Mouse (Mus musculus): ENCODE results near the gene Mymx.
"Not testable (repeated sequence)": the region's sequence is repeated elsewhere in the genome, so short reads cannot be mapped to it uniquely, and the experiment has no call there.

Gene Mymx

GRCm38 (mm10) chr17:45601877-45602304, at the start of gene Mymx:
Gene Mymx (minus strand): TSS chr17:45602102.
- DNase-seq, result peak; percentile 45 to 52

DNA sequence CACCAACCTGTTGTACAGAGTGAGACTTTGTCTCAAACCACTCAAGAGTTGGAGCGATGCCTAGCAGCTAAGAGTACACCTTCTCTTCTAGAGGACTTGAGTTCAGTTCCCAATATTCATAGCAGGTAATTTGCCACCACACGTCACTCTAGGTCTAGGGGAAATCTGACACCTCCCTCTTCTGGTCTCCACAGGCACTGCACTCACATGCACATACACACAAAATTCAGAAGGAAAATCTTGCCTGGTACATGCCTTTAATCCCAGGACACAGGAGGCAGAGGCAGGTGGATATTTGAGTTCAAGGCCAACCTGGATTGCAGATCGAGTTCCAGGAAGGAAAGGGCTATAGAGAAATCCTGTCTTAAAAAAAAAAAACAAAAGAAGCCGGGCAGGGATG, 42.3 kb upstream of the Mymx start:
- DNase-seq, result no peak

DNA sequence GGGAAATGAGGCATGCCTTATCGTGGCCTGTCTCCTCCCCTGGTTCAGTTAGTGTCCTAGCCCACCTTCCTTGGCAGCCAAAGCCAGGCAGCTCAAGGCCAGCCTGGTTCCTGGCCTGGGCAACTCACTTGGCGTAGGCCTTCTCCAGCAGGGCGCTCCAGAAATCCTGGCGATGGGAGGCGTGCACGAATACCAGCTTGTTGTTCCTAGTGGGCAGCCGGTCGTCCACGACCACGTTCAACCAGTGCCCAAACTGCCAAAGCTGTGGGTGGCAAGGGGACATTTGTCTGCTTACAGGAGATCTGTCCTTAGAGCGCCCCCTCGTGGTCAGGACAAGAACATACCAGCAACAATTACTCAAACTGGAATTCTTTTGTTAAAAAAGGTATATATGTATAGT, 40.8 kb upstream of the Mymx start:
- DNase-seq, result peak; percentile 95 to 96

- DNase-seq, result no peak
Observed at GRCm38 (mm10) chr17:45641981-45642380, 40.1 kb upstream of the Mymx start.

- no peak for DNase-seq
Observed at GRCm38 (mm10) chr17:45638596-45639295, 36.8 kb upstream of the Mymx start.

- DNase-seq, result no peak
Observed at GRCm38 (mm10) chr17:45634033-45634432, 32.1 kb upstream of the Mymx start.

DNA sequence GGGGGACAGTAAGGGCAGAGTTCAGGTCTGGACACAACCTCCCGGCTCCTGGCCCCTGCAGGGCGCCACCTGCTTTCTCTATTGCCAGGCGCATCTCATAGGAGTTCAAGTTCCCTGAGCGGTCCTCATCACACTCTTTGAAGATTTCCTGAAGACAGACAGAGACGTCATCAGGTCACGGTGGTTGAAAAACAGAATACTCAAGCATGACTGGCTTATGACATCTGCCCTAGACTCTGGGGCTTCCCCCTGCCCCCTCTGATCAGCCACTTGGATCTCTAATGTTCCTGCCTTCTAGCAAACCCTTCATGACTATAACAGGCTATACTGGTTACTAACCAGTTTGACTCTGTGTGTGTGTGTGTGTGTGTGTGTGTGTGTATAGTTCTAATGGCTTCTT, 30.0 kb upstream of the Mymx start:
- DNase-seq, result no peak

DNA sequence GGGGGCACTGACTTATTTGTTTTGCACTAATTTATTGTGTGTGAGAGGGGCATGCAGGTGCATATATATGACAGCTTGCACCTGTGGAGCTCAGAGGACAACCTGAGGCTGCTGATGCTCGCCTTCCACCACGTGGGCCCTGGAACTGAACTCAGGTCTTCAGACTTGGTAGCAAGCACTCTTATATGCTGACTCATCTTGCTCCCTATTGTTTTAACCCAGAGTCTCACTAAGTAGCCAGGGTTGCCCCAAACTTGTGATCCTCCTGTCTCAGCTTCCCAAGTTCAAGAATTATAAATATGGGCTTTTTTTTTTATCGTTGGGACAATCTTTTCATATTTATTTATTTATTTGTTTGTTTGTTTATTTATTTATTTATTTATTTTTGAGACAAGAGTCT, 29.1 kb upstream of the Mymx start:
- no peak for DNase-seq

- peak; percentile 92 to 94 for DNase-seq
Observed at GRCm38 (mm10) chr17:45629861-45630694, 28.2 kb upstream of the Mymx start.

DNA sequence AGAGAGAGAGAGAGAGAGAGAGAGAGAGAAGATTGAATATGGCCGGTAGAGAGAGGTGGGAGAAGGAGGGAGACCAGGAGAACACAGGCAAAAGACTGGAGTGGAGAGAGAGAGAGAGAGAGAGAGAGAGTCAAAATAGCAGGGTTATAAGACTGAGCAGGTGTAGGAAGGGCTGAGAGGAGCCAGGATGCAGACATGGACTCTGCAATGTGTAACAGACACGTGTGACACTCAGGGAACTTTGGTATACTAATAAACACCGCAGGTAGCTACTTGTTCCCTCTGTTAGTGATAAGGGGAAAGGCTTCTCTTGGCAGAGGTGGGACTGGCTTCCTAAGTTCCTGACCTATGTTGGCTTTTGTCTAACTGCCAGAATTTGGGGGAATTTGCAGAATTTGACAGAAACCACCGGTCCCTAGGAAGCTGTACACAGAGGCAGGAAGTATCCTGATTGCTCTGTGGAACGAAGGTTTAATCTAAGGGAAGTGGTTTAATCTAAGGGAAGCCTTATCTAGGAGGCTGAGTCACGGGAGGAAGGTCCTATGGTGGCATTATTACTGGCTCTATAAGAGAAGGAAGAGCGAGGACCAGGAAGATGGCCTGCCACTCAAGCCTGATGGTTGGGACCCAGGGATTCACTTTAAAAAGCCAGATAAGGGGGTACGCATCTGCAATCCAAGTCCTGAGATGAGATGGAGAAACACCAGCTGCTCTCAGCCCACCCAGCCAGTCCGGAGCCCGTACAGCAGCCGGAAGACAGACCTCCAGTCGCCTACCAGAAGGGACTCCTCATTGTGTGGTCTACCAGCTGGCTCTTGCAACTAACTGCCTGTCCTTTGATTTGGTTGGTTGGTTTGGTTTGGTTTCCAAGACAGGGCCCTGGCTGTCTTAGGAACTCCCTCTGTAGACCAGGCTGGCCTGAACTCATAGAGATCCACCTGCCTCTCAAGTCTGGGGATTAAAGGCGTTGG, 27.3 kb upstream of the Mymx start:
- peak in 1 of 2 experiments; percentile 69 for DNase-seq

- DNase-seq, result no peak
Observed at GRCm38 (mm10) chr17:45628160-45628559, 26.3 kb upstream of the Mymx start.

- DNase-seq, result peak; percentile 83 to 90
Observed at GRCm38 (mm10) chr17:45626577-45627134, 24.8 kb upstream of the Mymx start.

DNA sequence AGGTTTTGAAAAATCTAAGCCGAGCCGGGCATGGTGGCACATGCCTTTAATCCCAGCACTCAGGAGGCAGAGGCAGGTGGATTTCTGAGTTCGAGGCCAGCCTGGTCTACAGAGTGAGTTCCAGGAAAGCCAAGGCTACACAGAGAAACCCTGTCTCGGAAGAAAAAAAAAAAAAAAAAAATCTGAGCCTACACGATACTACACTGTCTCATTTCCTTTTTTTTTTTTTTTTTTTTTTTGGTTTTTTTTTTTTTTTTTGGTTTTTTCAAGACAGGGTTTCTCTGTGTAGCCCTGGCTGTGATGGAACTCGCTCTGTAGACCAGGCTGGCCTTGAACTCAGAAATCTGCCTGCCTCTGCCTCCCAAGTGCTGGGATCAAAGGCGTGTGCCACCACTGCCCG, 21.5 kb upstream of the Mymx start:
- not testable (repeated sequence) for DNase-seq

- DNase-seq, result no peak
Observed at GRCm38 (mm10) chr17:45619386-45620256, 17.7 kb upstream of the Mymx start.

DNA sequence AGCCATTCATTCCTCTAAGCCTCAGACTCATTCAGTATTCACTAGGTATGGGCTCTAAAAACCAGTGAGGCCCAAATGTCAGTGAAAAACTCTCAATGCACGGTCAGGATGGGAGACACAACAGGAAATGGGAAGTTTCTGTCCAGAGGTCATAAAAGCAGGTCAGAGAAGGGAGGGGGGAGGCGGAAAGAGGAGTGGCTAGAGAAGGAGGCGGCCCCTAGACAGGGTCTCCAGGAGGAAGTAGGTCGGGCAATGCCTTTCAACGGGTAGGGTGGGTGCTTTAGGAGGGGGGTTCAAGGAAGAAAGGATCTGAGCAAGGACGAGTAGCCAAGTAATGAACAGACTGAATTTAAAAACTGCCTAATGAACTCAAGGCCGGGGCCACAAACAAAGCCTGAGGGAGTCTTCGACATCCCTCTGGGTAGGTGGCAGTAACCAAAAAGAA, 17.1 kb upstream of the Mymx start:
- no peak for DNase-seq

DNA sequence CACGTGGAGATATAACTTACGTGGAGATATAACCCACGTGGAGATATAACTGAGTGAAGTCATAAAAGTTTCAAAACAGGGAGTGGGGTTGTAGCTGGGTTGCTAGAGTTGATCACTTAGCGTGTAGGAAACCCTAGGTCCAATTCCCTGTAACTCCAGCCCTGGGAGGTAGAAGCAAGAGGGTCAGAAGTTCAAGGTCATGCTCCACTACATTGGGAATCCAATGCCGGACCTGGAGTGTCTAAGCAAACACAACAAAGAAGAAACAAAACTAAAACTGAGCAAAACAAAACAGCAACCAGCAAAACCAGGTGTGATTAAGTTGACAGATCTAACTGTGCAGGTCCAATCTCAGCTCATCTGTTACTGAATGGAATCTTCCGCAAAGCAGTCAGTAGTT, 15.8 kb upstream of the Mymx start:
- no peak for DNase-seq

- DNase-seq, result no peak
Observed at GRCm38 (mm10) chr17:45616679-45617078, 14.8 kb upstream of the Mymx start.

GRCm38 (mm10) chr17:45616046-45616650, 14.2 kb upstream of the Mymx start:
- DNase-seq, result no peak

DNA sequence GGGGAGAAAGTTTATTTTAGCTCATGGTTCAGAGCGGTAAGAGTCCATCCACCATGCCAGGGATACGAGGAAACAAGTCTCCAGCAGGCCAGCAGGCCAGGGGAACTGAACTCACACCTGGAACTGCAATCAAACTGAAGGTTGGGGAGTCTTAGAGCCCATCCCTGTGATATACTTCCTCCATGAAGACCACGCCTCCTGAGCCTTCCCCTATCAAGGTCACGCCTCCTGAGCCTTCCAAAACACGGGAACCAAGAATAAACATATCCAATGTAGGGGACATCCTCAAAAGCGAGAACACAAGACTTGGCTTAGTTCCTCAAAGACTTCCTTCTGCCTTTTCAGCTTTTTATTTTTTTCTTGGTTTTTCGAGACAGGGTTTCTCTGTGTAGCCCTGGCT, 11.0 kb upstream of the Mymx start:
- DNase-seq, result no peak

DNA sequence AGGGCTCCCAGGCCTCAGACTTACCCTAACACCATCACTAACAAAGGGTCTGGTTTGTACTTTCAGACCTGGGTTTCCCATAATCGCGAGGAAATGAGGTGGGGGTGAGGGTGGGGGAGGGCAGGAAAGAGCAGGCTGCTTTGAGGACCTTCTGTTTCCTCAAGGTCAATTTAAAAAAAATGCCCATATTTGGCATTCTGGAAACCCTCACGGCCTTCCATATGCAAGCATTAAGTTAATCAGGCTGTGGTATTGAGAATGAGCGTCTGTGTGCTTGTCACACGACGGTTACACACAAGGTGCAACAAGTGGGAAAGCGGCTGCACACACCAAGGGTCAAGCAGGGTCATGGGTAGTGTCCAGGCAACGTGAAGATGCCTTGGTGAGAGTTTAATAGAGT, 10.1 kb upstream of the Mymx start:
- DNase-seq, result no peak
